Mouse (Mus musculus) liver, embryonic 16.5 days (tissue): ENCODE data around the gene Celf2. TPM values are rescaled to one million over a fixed set of nuclear protein-coding genes. Genes with fewer than 3 reads are reported as not detected.

Source experiments
- ATAC-seq: fragments of 200-750 bp; cut with Nextera tagmentation; 2 replicates; pipeline ENCODE4 v1.8.0; 2017; ENCODE audit warnings: low read depth, mild to moderate bottlenecking, moderate number of reproducible peaks, moderate library complexity
- H3K27ac ChIP-seq: fragments of 300-500 bp; sonication (generic); 2 replicates; pipeline ENCODE4 v1.5.1; 2014; ENCODE audit warnings: mild to moderate bottlenecking, low read length
- H3K27me3 ChIP-seq: fragments of 300-500 bp; sonication (generic); 2 replicates; pipeline ENCODE4 v1.6.1; 2014; ENCODE audit warnings: low read depth, low read length, mixed read lengths; ENCODE audit not compliant: control insufficient read depth, insufficient read depth
- H3K36me3 ChIP-seq: fragments of 300-500 bp; sonication (generic); 2 replicates; pipeline ENCODE4 v1.6.1; 2014; ENCODE audit warnings: mild to moderate bottlenecking; ENCODE audit not compliant: control insufficient read depth, insufficient read depth
- H3K4me1 ChIP-seq: fragments of 300-500 bp; sonication (generic); 2 replicates; pipeline ENCODE4 v1.6.1; 2014; ENCODE audit warnings: low read depth, low read length, mixed read lengths; ENCODE audit not compliant: control insufficient read depth
- H3K4me2 ChIP-seq: fragments of 300-500 bp; sonication (generic); 2 replicates; pipeline ENCODE4 v1.6.1; 2014; ENCODE audit warnings: low read depth, low read length, mixed read lengths
- H3K4me3 ChIP-seq: fragments of 300-500 bp; sonication (generic); 2 replicates; pipeline ENCODE4 v1.5.1; 2014; ENCODE audit warnings: low read depth, mild to moderate bottlenecking, low read length
- H3K9ac ChIP-seq: fragments of 300-500 bp; sonication (generic); 2 replicates; pipeline ENCODE4 v1.6.1; 2014; ENCODE audit warnings: low read depth, low read length
- H3K9me3 ChIP-seq: fragments of 300-500 bp; sonication (generic); replicated peaks from 2 replicates; pipeline ENCODE4 v1.6.1; 2016; ENCODE audit warnings: low read length; ENCODE audit not compliant: control insufficient read depth
- WGBS: fragments of 180-500 bp; shearing (Covaris S2); extraction: QIAGEN DNeasy Blood & Tissue Kit; methylation state at CpG from one replicate; pipeline ENCODE4 v1.1.7; 2014; ENCODE audit not compliant: insufficient replicate concordance; 5-methylcytosine and 5-hydroxymethylcytosine counted together
- polyA plus RNA-seq: library from polyadenylated mRNA; unstranded; fragments of >200 nt; fragmentation: Nextera tagmentation; extraction: Ambion mirVana; gene quantifications from 2 replicates; pipeline ENCODE4 v1.2.1, GENCODE M21; 2015

The Celf2 gene
- polyA plus RNA-seq, 1 experiment from 2014 or later: 10.0 TPM

GRCm38 (mm10) chr2:7530461-7531184 lies 21.3 kb upstream of the Celf2 start:
- no peaks in the 10 kb centered on the region for H3K36me3 ChIP-seq
- no peaks in the 10 kb centered on the region for H3K27me3 ChIP-seq
- H3K9me3 ChIP-seq: no peaks in the 10 kb centered on the region
- WGBS: 60% methylated on average over 8 of the region's 8 CpGs
- no peak overlapping the region for H3K27ac ChIP-seq
- no peaks in the 10 kb centered on the region for H3K4me1 ChIP-seq
- H3K4me2 ChIP-seq: no peak overlapping the region
- no peak overlapping the region for H3K9ac ChIP-seq
- no peak for ATAC-seq
- H3K4me3 ChIP-seq: no peak overlapping the region

GRCm38 (mm10) chr2:7529637-7530036 lies 20.3 kb upstream of the Celf2 start:
- no peaks in the 10 kb centered on the region for H3K9me3 ChIP-seq
- 35% methylated on average over 5 of the region's 5 CpGs for WGBS
- H3K4me2 ChIP-seq: no peak overlapping the region
- no peaks in the 10 kb centered on the region for H3K27me3 ChIP-seq
- H3K27ac ChIP-seq: no peak overlapping the region
- H3K4me3 ChIP-seq: no peak overlapping the region
- no peaks in the 10 kb centered on the region for H3K4me1 ChIP-seq
- H3K36me3 ChIP-seq: no peaks in the 10 kb centered on the region
- no peak overlapping the region for H3K9ac ChIP-seq
- no peak for ATAC-seq

GRCm38 (mm10) chr2:7526696-7527095 lies 17.3 kb upstream of the Celf2 start:
- H3K27me3 ChIP-seq: no peaks in the 10 kb centered on the region
- H3K9ac ChIP-seq: no peak overlapping the region
- WGBS: 44% methylated on average over 6 of the region's 6 CpGs
- H3K9me3 ChIP-seq: no peaks in the 10 kb centered on the region
- no peak overlapping the region for H3K27ac ChIP-seq
- ATAC-seq: no peak
- no peak overlapping the region for H3K4me3 ChIP-seq
- no peaks in the 10 kb centered on the region for H3K36me3 ChIP-seq
- H3K4me1 ChIP-seq: no peaks in the 10 kb centered on the region
- no peak overlapping the region for H3K4me2 ChIP-seq

- Histone ChIP-seq H3K4me2 (no peak overlapping the region), H3K27me3 (no peaks in the 10 kb centered on the region), H3K9ac (no peak overlapping the region), H3K4me1 (no peaks in the 10 kb centered on the region), H3K9me3 (no peaks in the 10 kb centered on the region), H3K4me3 (no peak overlapping the region), H3K36me3 (no peaks in the 10 kb centered on the region), H3K27ac (no peak overlapping the region)
- no peak for ATAC-seq
- WGBS: 39% methylated on average over 1 of the region's 1 CpGs
These were observed 10.1 kb upstream of the Celf2 start for GRCm38 (mm10) chr2:7519473-7519872.

- no peak for ATAC-seq
- H3K27ac ChIP-seq: no peak overlapping the region
These were observed 15.9 kb downstream of the Celf2 start for GRCm38 (mm10) chr2:7493420-7493819.

GRCm38 (mm10) chr2:7484974-7485373 lies 24.4 kb downstream of the Celf2 start:
- 39% methylated on average over 2 of the region's 2 CpGs for WGBS
- no peak overlapping the region for H3K4me2 ChIP-seq
- no peak overlapping the region for H3K4me3 ChIP-seq
- H3K4me1 ChIP-seq: no peaks in the 10 kb centered on the region
- H3K9ac ChIP-seq: no peak overlapping the region
- H3K36me3 ChIP-seq: no peaks in the 10 kb centered on the region
- H3K27me3 ChIP-seq: no peaks in the 10 kb centered on the region
- no peak for ATAC-seq
- H3K27ac ChIP-seq: no peak overlapping the region
- H3K9me3 ChIP-seq: no peaks in the 10 kb centered on the region

More at GRCm38 (mm10) chr2:7493420-7493819, 15.9 kb downstream of the Celf2 start:
- no peak overlapping the region for H3K9ac ChIP-seq
- no peak overlapping the region for H3K4me3 ChIP-seq
- no peaks in the 10 kb centered on the region for H3K36me3 ChIP-seq
- no peaks in the 10 kb centered on the region for H3K4me1 ChIP-seq
- H3K27me3 ChIP-seq: no peaks in the 10 kb centered on the region
- H3K9me3 ChIP-seq: no peaks in the 10 kb centered on the region
- H3K4me2 ChIP-seq: no peak overlapping the region

GRCm38 (mm10) chr2:7482062-7482461 lies 27.3 kb downstream of the Celf2 start:
- H3K9me3 ChIP-seq: no peaks in the 10 kb centered on the region
- no peaks in the 10 kb centered on the region for H3K36me3 ChIP-seq
- H3K4me3 ChIP-seq: no peak overlapping the region
- WGBS: 37% methylated on average over 4 of the region's 4 CpGs
- H3K9ac ChIP-seq: no peak overlapping the region
- no peak overlapping the region for H3K27ac ChIP-seq
- H3K4me1 ChIP-seq: no peaks in the 10 kb centered on the region
- H3K4me2 ChIP-seq: no peak overlapping the region
- no peak for ATAC-seq
- no peaks in the 10 kb centered on the region for H3K27me3 ChIP-seq

- Histone ChIP-seq H3K4me3 (no peak overlapping the region), H3K9ac (no peak overlapping the region), H3K27me3 (no peaks in the 10 kb centered on the region), H3K27ac (no peak overlapping the region), H3K9me3 (no peaks in the 10 kb centered on the region), H3K36me3 (no peaks in the 10 kb centered on the region), H3K4me2 (no peak overlapping the region), H3K4me1 (no peaks in the 10 kb centered on the region)
- 60% methylated on average over 5 of the region's 5 CpGs for WGBS
- no peak for ATAC-seq
These were observed 48.9 kb downstream of the Celf2 start for GRCm38 (mm10) chr2:7460329-7461056.

GRCm38 (mm10) chr2:7438721-7439282 lies 70.6 kb downstream of the Celf2 start:
- WGBS: 59% methylated on average over 8 of the region's 8 CpGs
- no peak overlapping the region for H3K27ac ChIP-seq
- no peaks in the 10 kb centered on the region for H3K9me3 ChIP-seq
- no peak overlapping the region for H3K9ac ChIP-seq
- no peak overlapping the region for H3K4me2 ChIP-seq
- H3K36me3 ChIP-seq: no peaks in the 10 kb centered on the region
- ATAC-seq: no peak
- no peaks in the 10 kb centered on the region for H3K27me3 ChIP-seq
- no peaks in the 10 kb centered on the region for H3K4me1 ChIP-seq
- no peak overlapping the region for H3K4me3 ChIP-seq
